Mouse (Mus musculus): ENCODE measurements around the gene Krtap26-1. TPM values are rescaled to one million over a fixed set of nuclear protein-coding genes. Genes with fewer than 3 reads are reported as not detected.

Krtap26-1 gene
- total RNA-seq, 2 experiments from 2014 or later = not detected

Other genes starting within 250 kb of the Krtap26-1 start
- gene Cldn17, start 140.8 kb downstream of the Krtap26-1 start, total RNA-seq (2021) = not detected
- not detected for gene Cldn8, start 84.6 kb downstream of the Krtap26-1 start, total RNA-seq (2021)
- not detected for gene Krtap24-1, start 35.5 kb downstream of the Krtap26-1 start, total RNA-seq (2021)
- gene 2310079G19Rik, start 20.1 kb downstream of the Krtap26-1 start, total RNA-seq (2021) = not detected
- not detected for gene Krtap27-1, start 23.9 kb upstream of the Krtap26-1 start, total RNA-seq (2021)
- not detected for gene 2310061N02Rik, start 60.2 kb upstream of the Krtap26-1 start, total RNA-seq (2021)
- gene Krtap13-1, start 81.1 kb upstream of the Krtap26-1 start, total RNA-seq (2021) = not detected
- not detected for gene Krtap13, start 103.8 kb upstream of the Krtap26-1 start, total RNA-seq (2021)
- not detected for gene 2310034C09Rik, start 111.1 kb upstream of the Krtap26-1 start, total RNA-seq (2021)
- gene 2310057N15Rik, start 126.4 kb upstream of the Krtap26-1 start, total RNA-seq (2021) = not detected
- gene Gm5965, start 130.1 kb upstream of the Krtap26-1 start, total RNA-seq (2021) = not detected
- not detected for gene Gm20741, start 164.4 kb upstream of the Krtap26-1 start, total RNA-seq (2021)
- gene Krtap15, start 172.4 kb upstream of the Krtap26-1 start, total RNA-seq (2021) = not detected
- gene Krtap14, start 178.3 kb upstream of the Krtap26-1 start, total RNA-seq (2021) = not detected
- gene Krtap19-1, start 221.6 kb upstream of the Krtap26-1 start, total RNA-seq (2021) = not detected
- not detected for gene Krtap19-2, start 226.5 kb upstream of the Krtap26-1 start, total RNA-seq (2021)
- gene Krtap19-3, start 230.2 kb upstream of the Krtap26-1 start, total RNA-seq (2021) = not detected
- not detected for gene Krtap19-4, start 237.3 kb upstream of the Krtap26-1 start, total RNA-seq (2021)
- gene Krtap19-5, start 248.7 kb upstream of the Krtap26-1 start, total RNA-seq (2021) = not detected

All from left cerebral cortex, postnatal 25 days (tissue).